Mouse (Mus musculus) adrenal gland, adult (tissue): ENCODE measurements around the gene Akr1d1.
A peak's percentile ranks its signal among the peaks of the same experiment; 100 is the strongest.

Experiments
- DNase-seq, 2 experiments: peaks; one replicate each; pipeline ENCODE4 v3.0.0; 2022 to 2023; ENCODE audit warnings: low spot score in 1 of 2; ENCODE audit not compliant: inconsistent age in 2 of 2

Akr1d1 gene

DNA sequence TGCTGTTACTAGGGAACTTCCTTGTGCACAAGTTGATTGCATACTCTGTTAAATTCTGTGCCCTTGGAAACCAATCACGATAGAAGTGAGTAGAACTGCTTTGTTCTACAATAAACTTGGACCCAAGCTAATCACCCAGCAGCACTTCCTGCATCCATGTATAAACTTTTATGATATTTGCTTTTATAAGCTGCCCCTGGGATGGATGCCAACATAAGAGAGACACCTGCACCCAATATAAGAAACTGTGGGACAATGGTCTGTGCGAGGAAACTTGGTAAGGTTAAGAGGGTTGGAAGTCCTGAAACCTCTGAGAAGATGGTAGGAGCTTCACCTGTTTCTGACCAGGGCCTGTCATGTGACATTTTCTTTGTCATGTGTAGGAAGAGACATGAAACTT, 85.5 kb downstream of the Akr1d1 start:
- DNase-seq, result no peak

DNA sequence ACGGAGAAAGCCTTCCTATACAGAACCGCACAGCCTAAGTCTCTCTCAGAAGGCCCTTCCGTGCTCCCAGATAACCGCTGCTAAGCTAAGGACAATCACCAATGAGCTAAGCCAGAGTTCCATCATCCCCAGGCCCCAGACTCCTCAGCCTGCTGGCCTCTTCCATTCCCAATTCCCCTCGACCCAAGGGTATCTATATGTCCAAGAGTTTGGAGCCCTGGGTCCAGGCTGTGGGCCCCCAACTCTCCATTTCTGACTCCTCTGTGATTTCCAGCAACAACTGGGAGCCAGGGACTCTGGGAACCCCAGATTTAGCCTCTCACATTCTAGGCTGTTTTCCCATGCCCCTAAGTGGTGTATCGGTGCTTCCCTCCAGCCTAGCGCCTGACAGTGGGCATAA, 86.2 kb downstream of the Akr1d1 start:
- peak in 1 of 2 experiments; percentile 13 for DNase-seq

DNA sequence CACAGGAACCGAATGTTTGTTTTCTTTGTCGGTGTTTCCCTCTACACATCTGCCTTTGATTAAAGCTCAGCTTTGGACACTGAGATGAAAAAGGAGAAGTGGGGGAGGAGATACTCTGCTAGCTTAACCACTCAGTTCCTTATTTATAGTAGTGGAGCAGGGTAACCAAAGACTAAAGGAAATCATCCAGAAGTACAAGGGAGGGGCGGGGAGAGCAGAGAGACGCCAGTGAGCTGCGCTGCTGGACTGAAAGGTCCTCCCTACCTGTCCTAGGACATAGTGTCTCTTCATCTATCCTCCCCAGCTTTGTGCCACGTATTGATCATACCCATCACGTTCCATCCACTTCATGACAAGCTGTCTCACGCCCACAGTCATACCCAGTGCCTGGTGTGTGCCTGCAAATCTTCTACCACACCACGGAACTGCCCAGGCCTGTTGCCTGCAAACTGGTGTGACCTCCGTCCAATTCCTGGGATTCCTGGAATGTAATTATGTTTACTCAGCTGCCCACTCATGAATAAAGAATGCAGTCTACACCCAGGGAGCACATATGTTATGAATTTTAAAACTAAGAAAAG, 87.5 kb downstream of the Akr1d1 start:
- peak in 1 of 2 experiments; percentile 32 for DNase-seq
